Mouse (Mus musculus): Measurements from ENCODE around the gene Cpxm1. TPM values are rescaled to one million over a fixed set of nuclear protein-coding genes. Genes with fewer than 3 reads are reported as not detected.
A peak's percentile ranks its signal among the peaks of the same experiment; 100 is the strongest.

Cpxm1 gene
- polyA plus RNA-seq (2014; fragmentation: Nextera tagmentation; extraction: Ambion mirVana), result 44.2 and 46.7 TPM in 2 replicates

DNA sequence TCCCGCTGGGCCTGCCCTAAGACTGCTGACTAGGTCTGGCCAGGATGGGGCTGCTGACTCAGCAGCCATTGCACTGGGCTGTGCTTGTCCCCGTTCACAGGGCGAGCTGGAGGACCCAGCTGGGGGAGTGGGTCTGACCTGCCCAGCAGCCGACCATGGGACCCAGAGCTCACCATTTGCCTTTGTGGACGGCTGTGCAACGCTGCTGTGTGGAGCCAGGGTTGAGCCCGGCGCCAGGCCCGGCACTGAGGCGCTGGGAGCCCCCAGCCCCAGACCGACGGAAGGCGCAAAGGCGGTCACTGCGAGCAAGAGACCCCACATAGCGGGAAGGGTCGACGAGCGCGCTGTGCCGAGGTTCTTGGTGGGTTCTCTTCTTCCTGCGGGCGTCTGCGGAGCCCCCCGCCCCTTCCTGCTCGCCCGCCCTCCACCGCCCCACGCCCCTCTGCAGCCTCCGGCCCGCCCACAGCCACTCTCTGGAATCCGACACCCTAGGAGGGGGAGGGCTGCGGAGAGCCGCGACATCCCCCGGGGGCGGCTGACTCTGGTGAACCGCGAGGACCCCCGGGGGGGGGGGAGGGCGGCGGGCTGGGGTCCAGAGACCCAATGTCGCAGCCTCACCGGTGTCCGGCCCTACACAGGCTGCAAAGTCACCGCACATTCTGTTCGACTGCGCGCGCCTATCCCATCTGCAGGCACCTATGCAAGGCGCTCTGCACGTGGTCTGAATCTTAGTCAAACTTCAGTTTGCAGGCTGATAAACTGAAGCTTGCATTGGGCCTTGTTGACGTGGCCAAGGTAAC lies at the start of gene Cpxm1:
Gene Cpxm1 (minus strand): TSS at position 389 of the 800 bp plus-strand sequence.
- H3K27me3 ChIP-seq (ENCODE audit: control insufficient read depth, insufficient read depth, low read length), result no peaks in the 10 kb centered on the region
- peak; percentile 87; the same call in 1 of the 2 replicates for ATAC-seq (ENCODE audit: insufficient number of reproducible peaks, insufficient read depth, low FRiP score, low read depth)
- peak within 1 kb of the TSS; percentile 45 for H3K9ac ChIP-seq (replicated peaks; ENCODE audit: low read depth, low read length)
- no peaks in the 10 kb centered on the region; the same call in 1 of the 2 replicates for H3K36me3 ChIP-seq (ENCODE audit: control insufficient read depth, insufficient read depth, low read length)
- H3K4me2 ChIP-seq (replicated peaks; ENCODE audit: low read depth, low read length), result peak within 1 kb of the TSS; percentile 63
- H3K9me3 ChIP-seq (ENCODE audit: control insufficient read depth, low read depth, low read length), result no peaks in the 10 kb centered on the region
- H3K4me3 ChIP-seq (ENCODE audit: low read depth, low read length), result peak within 1 kb of the TSS; percentile 53
- peak within 1 kb of the TSS; percentile 49; the same call in 1 of the 2 replicates for H3K27ac ChIP-seq (ENCODE audit: low read length)
- 1% methylated on average over 41 of the region's 53 CpGs for WGBS
- peaks cover 15% of the 10 kb centered on the region; the same call in 1 of the 2 replicates for H3K4me1 ChIP-seq (ENCODE audit: control insufficient read depth, insufficient read depth, low read length)

DNA sequence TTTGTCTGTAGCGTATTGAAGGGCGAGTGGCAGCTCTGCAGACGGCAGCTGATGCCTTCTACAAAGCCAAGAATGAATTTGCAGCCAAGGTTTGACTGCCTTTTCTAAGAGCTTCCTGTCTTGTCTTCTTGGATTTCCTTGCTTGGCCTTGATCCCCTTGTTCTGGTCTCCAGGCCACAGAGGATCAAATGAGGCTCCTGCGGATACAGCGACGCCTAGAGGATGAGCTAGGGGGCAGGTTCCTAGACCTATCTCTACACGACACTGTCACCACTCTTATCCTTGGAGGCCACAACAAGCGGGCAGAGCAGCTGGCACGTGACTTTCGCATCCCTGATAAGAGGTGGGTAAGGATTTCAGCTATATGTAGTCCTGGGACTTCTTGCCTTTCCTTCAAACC lies 44.8 kb upstream of the Cpxm1 start:
- Histone ChIP-seq H3K4me1 (ENCODE audit: control insufficient read depth, insufficient read depth, low read length) (no peaks in the 10 kb centered on the region), H3K36me3 (ENCODE audit: control insufficient read depth, insufficient read depth, low read length) (peaks cover 61% of the 10 kb centered on the region), H3K27me3 (ENCODE audit: control insufficient read depth, insufficient read depth, low read length) (no peaks in the 10 kb centered on the region), H3K9me3 (ENCODE audit: control insufficient read depth, low read depth, low read length) (no peaks in the 10 kb centered on the region), H3K4me2 (replicated peaks; ENCODE audit: low read depth, low read length) (no peak overlapping the region), H3K4me3 (ENCODE audit: low read depth, low read length) (no peak overlapping the region), H3K27ac (ENCODE audit: low read length) (no peak overlapping the region), H3K9ac (replicated peaks; ENCODE audit: low read depth, low read length) (no peak overlapping the region)
- no peak for ATAC-seq (ENCODE audit: insufficient number of reproducible peaks, insufficient read depth, low FRiP score, low read depth)
- 87% methylated on average over 10 of the region's 10 CpGs for WGBS

DNA sequence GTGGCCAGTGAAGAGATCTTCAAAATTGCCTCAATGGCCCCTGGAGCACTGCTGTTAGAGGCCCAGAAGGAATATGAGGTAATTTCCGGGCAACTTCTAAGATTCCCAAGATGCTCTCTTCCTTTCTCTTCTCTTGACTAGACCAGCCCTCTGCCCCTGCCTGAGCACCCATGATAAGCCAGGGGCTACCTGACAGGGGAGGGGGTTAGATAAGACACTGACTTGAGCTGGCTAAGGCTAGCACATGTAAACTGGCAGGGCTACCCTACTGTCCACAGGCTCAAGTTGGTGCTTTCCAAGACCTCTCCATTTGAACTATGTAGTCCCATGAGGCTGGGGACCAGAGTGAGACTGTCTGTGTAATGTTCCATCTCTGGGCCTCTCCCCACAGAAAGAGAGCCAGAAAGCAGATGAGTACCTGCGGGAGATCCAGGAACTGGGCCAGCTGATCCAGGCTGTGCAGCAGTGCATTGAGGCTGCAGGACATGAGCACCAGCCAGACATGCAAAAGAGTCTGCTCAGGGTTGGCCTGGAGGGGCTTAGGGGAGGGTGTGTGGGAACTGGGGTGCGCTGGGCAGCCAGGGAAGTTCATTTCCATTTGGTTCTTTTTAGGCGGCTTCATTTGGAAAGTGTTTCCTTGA lies 42.6 kb upstream of the Cpxm1 start:
- WGBS, result 91% methylated on average over 4 of the region's 4 CpGs
- no peaks in the 10 kb centered on the region for H3K9me3 ChIP-seq (ENCODE audit: control insufficient read depth, low read depth, low read length)

DNA sequence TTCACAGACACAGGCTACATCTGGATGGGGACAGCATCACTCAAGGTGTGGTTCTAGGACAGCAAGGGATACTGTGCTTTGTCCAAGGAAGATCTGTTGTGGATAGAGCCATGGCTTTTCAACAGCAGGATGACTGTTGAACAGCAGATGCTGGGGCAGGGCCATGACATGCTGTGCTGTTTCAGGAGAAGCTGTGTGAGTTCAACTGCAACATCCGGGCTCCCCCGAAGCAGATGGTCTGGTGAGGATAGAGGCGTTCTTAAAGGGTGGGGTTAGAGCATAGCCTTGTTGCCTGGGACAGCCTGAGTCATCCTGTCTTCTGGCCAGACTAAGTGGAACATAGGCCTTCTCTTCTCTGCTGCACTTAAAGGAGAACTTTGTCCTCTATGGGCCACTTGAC lies 41.5 kb upstream of the Cpxm1 start:
- Histone ChIP-seq H3K9ac (replicated peaks; ENCODE audit: low read depth, low read length) (no peak overlapping the region), H3K4me1 (ENCODE audit: control insufficient read depth, insufficient read depth, low read length) (no peaks in the 10 kb centered on the region), H3K27ac (ENCODE audit: low read length) (no peak overlapping the region), H3K4me2 (replicated peaks; ENCODE audit: low read depth, low read length) (no peak overlapping the region), H3K36me3 (ENCODE audit: control insufficient read depth, insufficient read depth, low read length) (peaks cover 59% of the 10 kb centered on the region), H3K27me3 (ENCODE audit: control insufficient read depth, insufficient read depth, low read length) (no peaks in the 10 kb centered on the region), H3K4me3 (ENCODE audit: low read depth, low read length) (no peak overlapping the region), H3K9me3 (ENCODE audit: control insufficient read depth, low read depth, low read length) (no peaks in the 10 kb centered on the region)
- no peak for ATAC-seq (ENCODE audit: insufficient number of reproducible peaks, insufficient read depth, low FRiP score, low read depth)
- 92% methylated on average over 3 of the region's 3 CpGs for whole genome bisulfite sequencing

More for the DNA sequence above, 42.6 kb upstream of the Cpxm1 start:
- ATAC-seq (ENCODE audit: insufficient number of reproducible peaks, insufficient read depth, low FRiP score, low read depth), result no peak
- H3K4me1 ChIP-seq (ENCODE audit: control insufficient read depth, insufficient read depth, low read length), result no peaks in the 10 kb centered on the region
- peaks cover 65% of the 10 kb centered on the region for H3K36me3 ChIP-seq (ENCODE audit: control insufficient read depth, insufficient read depth, low read length)
- no peak overlapping the region for H3K9ac ChIP-seq (replicated peaks; ENCODE audit: low read depth, low read length)
- no peak overlapping the region for H3K4me2 ChIP-seq (replicated peaks; ENCODE audit: low read depth, low read length)
- no peak overlapping the region for H3K27ac ChIP-seq (ENCODE audit: low read length)
- H3K4me3 ChIP-seq (ENCODE audit: low read depth, low read length), result no peak overlapping the region
- H3K27me3 ChIP-seq (ENCODE audit: control insufficient read depth, insufficient read depth, low read length), result no peaks in the 10 kb centered on the region

DNA sequence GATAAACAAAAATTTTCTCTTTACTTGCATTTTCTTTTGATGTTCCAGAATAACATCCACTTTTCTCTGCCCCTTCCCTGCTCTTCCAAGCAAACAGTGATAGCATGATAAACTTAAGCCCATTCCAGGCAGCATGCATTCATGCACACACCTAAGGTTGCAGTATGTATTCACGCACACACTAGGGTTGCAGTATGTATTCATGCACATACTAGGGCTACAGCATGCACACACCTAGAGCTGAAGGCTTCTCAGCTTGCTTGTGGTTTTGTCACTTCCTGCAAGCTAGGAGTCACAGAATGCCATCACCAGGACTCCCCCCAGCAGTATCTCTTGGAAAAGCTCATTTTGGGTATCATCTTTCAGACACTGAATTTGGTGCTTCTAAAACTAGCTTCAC lies 39.4 kb upstream of the Cpxm1 start:
- no peak for ATAC-seq (ENCODE audit: insufficient number of reproducible peaks, insufficient read depth, low FRiP score, low read depth)
- peaks cover 42% of the 10 kb centered on the region for H3K36me3 ChIP-seq (ENCODE audit: control insufficient read depth, insufficient read depth, low read length)
- H3K27ac ChIP-seq (ENCODE audit: low read length), result no peak overlapping the region
- H3K4me1 ChIP-seq (ENCODE audit: control insufficient read depth, insufficient read depth, low read length), result no peaks in the 10 kb centered on the region
- H3K27me3 ChIP-seq (ENCODE audit: control insufficient read depth, insufficient read depth, low read length), result no peaks in the 10 kb centered on the region
- H3K4me2 ChIP-seq (replicated peaks; ENCODE audit: low read depth, low read length), result no peak overlapping the region
- WGBS, result 97% methylated on average over 1 of the region's 1 CpGs
- H3K9ac ChIP-seq (replicated peaks; ENCODE audit: low read depth, low read length), result no peak overlapping the region
- H3K4me3 ChIP-seq (ENCODE audit: low read depth, low read length), result no peak overlapping the region
- H3K9me3 ChIP-seq (ENCODE audit: control insufficient read depth, low read depth, low read length), result no peaks in the 10 kb centered on the region

DNA sequence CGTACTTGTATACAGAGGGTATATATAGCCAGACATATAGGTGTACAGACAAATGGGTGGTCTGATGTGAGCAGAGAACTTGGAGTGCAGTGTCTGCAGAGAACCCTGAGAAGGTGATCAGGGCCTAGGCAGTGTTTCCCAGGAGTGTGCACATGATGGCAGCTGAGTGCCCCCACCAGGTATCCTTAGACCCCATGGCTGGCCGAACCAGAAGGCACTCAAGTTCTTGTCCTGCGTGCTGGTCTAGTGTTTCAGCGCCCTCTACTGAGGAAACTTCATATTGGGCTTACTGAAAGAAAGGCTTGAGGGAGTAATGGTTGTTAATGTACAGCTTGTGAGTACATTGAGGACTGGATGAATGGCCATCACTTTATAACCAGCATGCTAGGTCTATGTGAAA lies 35.8 kb upstream of the Cpxm1 start:
- Histone ChIP-seq H3K9ac (replicated peaks; ENCODE audit: low read depth, low read length) (no peak overlapping the region), H3K4me1 (ENCODE audit: control insufficient read depth, insufficient read depth, low read length) (no peaks in the 10 kb centered on the region), H3K4me3 (ENCODE audit: low read depth, low read length) (no peak overlapping the region), H3K36me3 (ENCODE audit: control insufficient read depth, insufficient read depth, low read length) (peaks cover 7% of the 10 kb centered on the region), H3K9me3 (ENCODE audit: control insufficient read depth, low read depth, low read length) (no peaks in the 10 kb centered on the region), H3K27ac (ENCODE audit: low read length) (no peak overlapping the region), H3K4me2 (replicated peaks; ENCODE audit: low read depth, low read length) (no peak overlapping the region), H3K27me3 (ENCODE audit: control insufficient read depth, insufficient read depth, low read length) (no peaks in the 10 kb centered on the region)
- 24% methylated on average over 4 of the region's 4 CpGs for WGBS
- ATAC-seq (ENCODE audit: insufficient number of reproducible peaks, insufficient read depth, low FRiP score, low read depth), result no peak

DNA sequence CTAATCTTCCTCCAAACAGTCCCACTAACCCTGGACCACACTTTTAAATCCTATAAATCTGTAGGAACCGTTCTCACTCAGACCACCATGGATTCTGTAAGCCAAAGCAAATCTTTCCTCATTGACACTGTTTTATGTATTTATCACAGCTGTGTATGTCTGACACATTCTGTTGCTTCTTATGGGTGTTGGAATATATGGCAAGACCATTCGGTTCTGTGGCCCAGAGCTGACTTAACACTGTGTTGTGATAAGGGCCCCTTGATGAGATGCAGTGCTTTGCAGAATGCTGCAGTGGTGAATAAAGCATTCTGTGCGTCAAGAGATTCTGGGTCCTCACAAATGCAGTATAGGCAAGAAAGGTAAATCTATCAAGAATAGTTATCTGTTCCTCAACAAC lies 34.8 kb upstream of the Cpxm1 start:
- no peak overlapping the region for H3K27ac ChIP-seq (ENCODE audit: low read length)
- ATAC-seq (ENCODE audit: insufficient number of reproducible peaks, insufficient read depth, low FRiP score, low read depth), result no peak
- no peak overlapping the region for H3K9ac ChIP-seq (replicated peaks; ENCODE audit: low read depth, low read length)
- H3K4me1 ChIP-seq (ENCODE audit: control insufficient read depth, insufficient read depth, low read length), result no peaks in the 10 kb centered on the region
- H3K36me3 ChIP-seq (ENCODE audit: control insufficient read depth, insufficient read depth, low read length), result peaks cover 7% of the 10 kb centered on the region
- 82% methylated on average over 3 of the region's 3 CpGs for WGBS
- H3K4me3 ChIP-seq (ENCODE audit: low read depth, low read length), result no peak overlapping the region
- H3K27me3 ChIP-seq (ENCODE audit: control insufficient read depth, insufficient read depth, low read length), result no peaks in the 10 kb centered on the region
- no peaks in the 10 kb centered on the region for H3K9me3 ChIP-seq (ENCODE audit: control insufficient read depth, low read depth, low read length)
- H3K4me2 ChIP-seq (replicated peaks; ENCODE audit: low read depth, low read length), result no peak overlapping the region

DNA sequence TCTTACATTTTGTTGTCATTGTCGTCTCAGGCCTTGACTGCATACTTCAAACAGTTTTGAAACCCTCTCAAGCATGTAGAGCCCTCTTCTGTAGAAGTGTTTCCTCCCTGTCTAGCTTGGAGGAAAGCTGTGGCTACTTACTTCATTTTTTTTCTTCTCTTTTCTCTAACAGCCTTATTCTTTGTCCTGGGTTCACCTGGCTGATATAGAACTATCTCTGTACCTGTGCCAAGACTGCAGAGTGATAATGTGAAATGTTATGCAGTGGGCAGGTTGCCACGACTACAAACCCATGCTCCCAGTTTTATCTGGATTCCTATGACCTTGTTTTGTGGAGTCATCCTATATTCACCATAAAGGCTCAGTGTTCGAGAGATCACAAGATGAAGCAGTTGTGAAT lies 33.1 kb upstream of the Cpxm1 start:
- H3K27me3 ChIP-seq (ENCODE audit: control insufficient read depth, insufficient read depth, low read length), result no peaks in the 10 kb centered on the region
- no peak overlapping the region for H3K4me2 ChIP-seq (replicated peaks; ENCODE audit: low read depth, low read length)
- peaks cover 3% of the 10 kb centered on the region; the same call in 1 of the 2 replicates for H3K36me3 ChIP-seq (ENCODE audit: control insufficient read depth, insufficient read depth, low read length)
- H3K4me3 ChIP-seq (ENCODE audit: low read depth, low read length), result no peak overlapping the region
- 67% methylated on average over 3 of the region's 3 CpGs for WGBS
- H3K9me3 ChIP-seq (ENCODE audit: control insufficient read depth, low read depth, low read length), result no peaks in the 10 kb centered on the region
- H3K9ac ChIP-seq (replicated peaks; ENCODE audit: low read depth, low read length), result no peak overlapping the region
- no peak overlapping the region for H3K27ac ChIP-seq (ENCODE audit: low read length)
- no peak for ATAC-seq (ENCODE audit: insufficient number of reproducible peaks, insufficient read depth, low FRiP score, low read depth)
- H3K4me1 ChIP-seq (ENCODE audit: control insufficient read depth, insufficient read depth, low read length), result 0 out of 2 replicates have a peak, but pooled peaks cover 4% of the 10 kb centered on the region

All from stomach, embryonic 14.5 days (tissue).